Mouse (Mus musculus): ENCODE measurements around the gene Adgrd1.
A peak's percentile ranks its signal among the peaks of the same experiment; 100 is the strongest.

Adgrd1 gene

GRCm38 (mm10) chr5:129096511-129096910, at the start of gene Adgrd1:
Adgrd1 (plus strand) TSS chr5:129096750.
- DNase-seq (ENCODE audit: low read depth, low spot score): no peak

- peak; percentile 26 for DNase-seq (ENCODE audit: low read depth, low spot score)
These were observed 47.2 kb upstream of the Adgrd1 start for GRCm38 (mm10) chr5:129049372-129049771.

GRCm38 (mm10) chr5:129051910-129052309, 44.6 kb upstream of the Adgrd1 start:
- DNase-seq (ENCODE audit: low read depth, low spot score): peak; percentile 63

- peak; percentile 44 for DNase-seq (ENCODE audit: low read depth, low spot score)
These were observed 43.8 kb upstream of the Adgrd1 start for GRCm38 (mm10) chr5:129052636-129053355.

- no peak for DNase-seq (ENCODE audit: low read depth, low spot score)
These were observed 41.8 kb upstream of the Adgrd1 start for GRCm38 (mm10) chr5:129054675-129055284.

GRCm38 (mm10) chr5:129059116-129059515, 37.4 kb upstream of the Adgrd1 start:
- peak; percentile 49 for DNase-seq (ENCODE audit: low read depth, low spot score)

GRCm38 (mm10) chr5:129061579-129061978, 35.0 kb upstream of the Adgrd1 start:
- DNase-seq (ENCODE audit: low read depth, low spot score): peak; percentile 71

GRCm38 (mm10) chr5:129063037-129063791, 33.3 kb upstream of the Adgrd1 start:
- peak; percentile 82 for DNase-seq (ENCODE audit: low read depth, low spot score)

- no peak for DNase-seq (ENCODE audit: low read depth, low spot score)
These were observed 32.8 kb upstream of the Adgrd1 start for GRCm38 (mm10) chr5:129063792-129064087.

GRCm38 (mm10) chr5:129064186-129064585, 32.4 kb upstream of the Adgrd1 start:
- DNase-seq (ENCODE audit: low read depth, low spot score): no peak

GRCm38 (mm10) chr5:129065301-129065700, 31.2 kb upstream of the Adgrd1 start:
- DNase-seq (ENCODE audit: low read depth, low spot score): peak; percentile 92

- no peak for DNase-seq (ENCODE audit: low read depth, low spot score)
These were observed 30.6 kb upstream of the Adgrd1 start for GRCm38 (mm10) chr5:129065946-129066345.

GRCm38 (mm10) chr5:129066541-129067230, 29.9 kb upstream of the Adgrd1 start:
- DNase-seq (ENCODE audit: low read depth, low spot score): no peak

GRCm38 (mm10) chr5:129067231-129067834, 29.2 kb upstream of the Adgrd1 start:
- no peak for DNase-seq (ENCODE audit: low read depth, low spot score)

- no peak for DNase-seq (ENCODE audit: low read depth, low spot score)
These were observed 24.7 kb upstream of the Adgrd1 start for GRCm38 (mm10) chr5:129071761-129072280.

GRCm38 (mm10) chr5:129073404-129073803, 23.1 kb upstream of the Adgrd1 start:
- no peak for DNase-seq (ENCODE audit: low read depth, low spot score)

GRCm38 (mm10) chr5:129076098-129076497, 20.5 kb upstream of the Adgrd1 start:
- no peak for DNase-seq (ENCODE audit: low read depth, low spot score)

GRCm38 (mm10) chr5:129077240-129077639, 19.3 kb upstream of the Adgrd1 start:
- no peak for DNase-seq (ENCODE audit: low read depth, low spot score)

GRCm38 (mm10) chr5:129081521-129081920, 15.0 kb upstream of the Adgrd1 start:
- peak; percentile 67 for DNase-seq (ENCODE audit: low read depth, low spot score)

GRCm38 (mm10) chr5:129085153-129085552, 11.4 kb upstream of the Adgrd1 start:
- DNase-seq (ENCODE audit: low read depth, low spot score): no peak

- DNase-seq (ENCODE audit: low read depth, low spot score): no peak
These were observed 4.0 kb upstream of the Adgrd1 start for GRCm38 (mm10) chr5:129092345-129093065.
